Mouse (Mus musculus) MEL (cell line): ENCODE measurements around the gene Cdk1. TPM values are rescaled to one million over a fixed set of nuclear protein-coding genes. Genes with fewer than 3 reads are reported as not detected.
A peak's percentile ranks its signal among the peaks of the same experiment; 100 is the strongest.

ENCODE experiments used
- DNase-seq: peaks from one replicate; pipeline ENCODE4 v3.0.0; 2011; ENCODE audit warnings: low read depth, low spot score
- H3K27ac ChIP-seq: 2 replicates; pipeline ENCODE4 v1.5.1; 2012; ENCODE audit warnings: low read depth, mild to moderate bottlenecking, control low read depth, low read length, moderate library complexity; ENCODE audit not compliant: control insufficient read depth
- H3K27me3 ChIP-seq, 2 experiments: fragments of 150-350 bp in 1 of 2; sonication (generic) in 1 of 2; 2 replicates each; pipeline ENCODE4 v1.6.1; 2012; ENCODE audit warnings: low read length in 2 of 2, mild to moderate bottlenecking in 2 of 2, improper control_type of control experiment in 1 of 2, moderate library complexity in 1 of 2; ENCODE audit not compliant: insufficient read depth in 2 of 2, control insufficient read depth in 1 of 2
- H3K36me3 ChIP-seq, 2 experiments: 2 replicates each; pipeline ENCODE4 v1.6.1; 2012 to 2014; ENCODE audit warnings: low read length in 2 of 2, improper control_type of control experiment in 1 of 2, inconsistent platforms in 1 of 2, mild to moderate bottlenecking in 1 of 2; ENCODE audit not compliant: insufficient read depth in 2 of 2, control insufficient read depth in 1 of 2
- H3K4me1 ChIP-seq, 2 experiments: fragments of 150-350 bp in 1 of 2; sonication (generic) in 1 of 2; 2 replicates each; pipeline ENCODE4 v1.6.1; 2012; ENCODE audit warnings: low read length in 2 of 2, improper control_type of control experiment in 1 of 2, mild to moderate bottlenecking in 1 of 2; ENCODE audit not compliant: insufficient read depth in 2 of 2, control insufficient read depth in 1 of 2
- H3K4me3 ChIP-seq, 2 experiments: fragments of 150-350 bp in 1 of 2; sonication (generic) in 1 of 2; 2 replicates each; pipeline ENCODE4 v1.5.1; 2012; ENCODE audit warnings: low read depth in 2 of 2, low read length in 2 of 2, mild to moderate bottlenecking in 2 of 2, moderate library complexity in 2 of 2, control low read depth in 1 of 2, improper control_type of control experiment in 1 of 2; ENCODE audit not compliant: control insufficient read depth in 1 of 2, insufficient read depth in 1 of 2
- H3K79me2 ChIP-seq: 2 replicates; pipeline ENCODE4 v1.6.1; 2012; ENCODE audit warnings: mild to moderate bottlenecking, low read length, moderate library complexity; ENCODE audit not compliant: control insufficient read depth, poor library complexity, insufficient read depth
- H3K9ac ChIP-seq: 2 replicates; pipeline ENCODE4 v1.6.1; 2012; ENCODE audit warnings: low read depth, mild to moderate bottlenecking, control low read depth, low read length, moderate library complexity; ENCODE audit not compliant: control insufficient read depth, poor library complexity, severe bottlenecking
- H3K9me3 ChIP-seq: fragments of 150-350 bp; sonication (generic); replicated peaks from 2 replicates; pipeline ENCODE4 v1.6.1; 2012; ENCODE audit warnings: mild to moderate bottlenecking, low read length, improper control_type of control experiment, moderate library complexity; ENCODE audit not compliant: insufficient read depth
- BHLHE40 ChIP-seq: IDR thresholded peaks from 2 replicates; pipeline ENCODE4 v1.6.1; 2012; ENCODE audit warnings: low read depth, mild to moderate bottlenecking, inconsistent platforms, low read length, improper control_type of control experiment, borderline replicate concordance
- CHD1 ChIP-seq: IDR thresholded peaks from 2 replicates; pipeline ENCODE4 v1.6.1; 2012; ENCODE audit warnings: low read depth, mild to moderate bottlenecking, inconsistent platforms, low read length, improper control_type of control experiment
- CTCF ChIP-seq, 3 experiments: IDR thresholded peaks in 2 of 3; conservative IDR thresholded peaks in 1 of 3; 2 replicates each; pipeline ENCODE4 v1.5.1; 2011 to 2012; ENCODE audit warnings: low read length in 3 of 3, low read depth in 2 of 3, mild to moderate bottlenecking in 2 of 3, improper control_type of control experiment in 1 of 3, inconsistent platforms in 1 of 3, mixed read lengths in 1 of 3, moderate library complexity in 1 of 3; ENCODE audit not compliant: control insufficient read depth in 1 of 3, insufficient read depth in 1 of 3, poor library complexity in 1 of 3, severe bottlenecking in 1 of 3
- GABPA ChIP-seq: IDR thresholded peaks from 2 replicates; pipeline ENCODE4 v1.6.1; 2012; ENCODE audit warnings: low read depth, mild to moderate bottlenecking, inconsistent platforms, low read length, improper control_type of control experiment, moderate library complexity
- GATA1 ChIP-seq: IDR thresholded peaks from 2 replicates; pipeline ENCODE4 v1.6.1; 2011; ENCODE audit warnings: low read depth, low read length, improper control_type of control experiment
- HCFC1 ChIP-seq: IDR thresholded peaks from 2 replicates; pipeline ENCODE4 v1.6.1; 2012; ENCODE audit warnings: low read depth, mild to moderate bottlenecking, inconsistent platforms, low read length, improper control_type of control experiment, moderate library complexity
- JUND ChIP-seq: IDR thresholded peaks from 2 replicates; pipeline ENCODE4 v1.6.1; 2011; ENCODE audit warnings: low read depth, mild to moderate bottlenecking, improper control_type of control experiment, low read length
- MYC ChIP-seq: IDR thresholded peaks from 2 replicates; pipeline ENCODE4 v1.6.1; 2011; ENCODE audit warnings: low read depth, mild to moderate bottlenecking, low read length, improper control_type of control experiment, moderate library complexity
- POLR2AphosphoS2 ChIP-seq: IDR thresholded peaks from 2 replicates; pipeline ENCODE4 v1.6.1; 2011; ENCODE audit warnings: low read length, improper control_type of control experiment
- RAD21 ChIP-seq: IDR thresholded peaks from 2 replicates; pipeline ENCODE4 v1.6.1; 2011; ENCODE audit warnings: mild to moderate bottlenecking, low read depth, low read length, improper control_type of control experiment
- RCOR1 ChIP-seq: IDR thresholded peaks from 2 replicates; pipeline ENCODE4 v1.6.1; 2012; ENCODE audit warnings: low read depth, mild to moderate bottlenecking, inconsistent platforms, low read length, improper control_type of control experiment
- SIN3A ChIP-seq: IDR thresholded peaks from 2 replicates; pipeline ENCODE4 v1.6.1; 2012; ENCODE audit warnings: low read length, improper control_type of control experiment, inconsistent platforms
- SMC3 ChIP-seq: IDR thresholded peaks from 2 replicates; pipeline ENCODE4 v1.6.1; 2011; ENCODE audit warnings: low read depth, low read length, improper control_type of control experiment
- TBP ChIP-seq: IDR thresholded peaks from 2 replicates; pipeline ENCODE4 v1.8.0; 2011; ENCODE audit warnings: low read depth, low read length, improper control_type of control experiment
- TCF12 ChIP-seq: IDR thresholded peaks from 2 replicates; pipeline ENCODE4 v1.6.1; 2014; ENCODE audit warnings: low read depth, mild to moderate bottlenecking, inconsistent platforms, low read length, improper control_type of control experiment, moderate library complexity
- UBTF ChIP-seq: IDR thresholded peaks from 2 replicates; pipeline ENCODE4 v1.6.1; 2012; ENCODE audit warnings: low read depth, mild to moderate bottlenecking, inconsistent platforms, low read length, improper control_type of control experiment, moderate library complexity, borderline replicate concordance; ENCODE audit not compliant: insufficient read depth
- USF1 ChIP-seq: IDR thresholded peaks from 2 replicates; pipeline ENCODE4 v1.6.1; 2014; ENCODE audit warnings: low read depth, mild to moderate bottlenecking, inconsistent platforms, low read length, improper control_type of control experiment, moderate library complexity
- USF2 ChIP-seq, 2 experiments: IDR thresholded peaks; 2 replicates each; pipeline ENCODE4 v1.6.1; 2011 to 2012; ENCODE audit warnings: improper control_type of control experiment in 2 of 2, low read length in 2 of 2, borderline replicate concordance in 1 of 2, inconsistent platforms in 1 of 2, low read depth in 1 of 2, mild to moderate bottlenecking in 1 of 2; ENCODE audit not compliant: insufficient read depth in 1 of 2
- ZMIZ1 ChIP-seq: IDR thresholded peaks from 2 replicates; pipeline ENCODE4 v1.6.1; 2012; ENCODE audit warnings: low read depth, mild to moderate bottlenecking, inconsistent platforms, low read length, improper control_type of control experiment, moderate library complexity
- ZNF384 ChIP-seq: IDR thresholded peaks from 2 replicates; pipeline ENCODE4 v1.6.1; 2012; ENCODE audit warnings: low read depth, mild to moderate bottlenecking, inconsistent platforms, low read length, improper control_type of control experiment
- polyA plus RNA-seq, 2 experiments: library from polyadenylated mRNA; stranded (reverse) in 1 of 2; unstranded in 1 of 2; fragments of >175 nt in 1 of 2; fragments of >200 nt in 1 of 2; gene quantifications; 2 replicates each; pipeline versions ENCODE4 v1.2.1 to v1.2.4; 2012; ENCODE audit warnings: low replicate concordance in 2 of 2, low read depth in 1 of 2; ENCODE audit not compliant: insufficient read length in 2 of 2, insufficient read depth in 1 of 2, missing spikeins in 1 of 2
- total RNA-seq: library from RNA; depleted of rRNA; stranded (reverse); fragments of 300-350 nt; gene quantifications from 2 replicates; pipeline ENCODE4 v1.2.3, GENCODE M21; 2012

Gene Cdk1
- total and polyA plus RNA-seq, 3 experiments, result 223 to 562 (median 311) TPM

DNA sequence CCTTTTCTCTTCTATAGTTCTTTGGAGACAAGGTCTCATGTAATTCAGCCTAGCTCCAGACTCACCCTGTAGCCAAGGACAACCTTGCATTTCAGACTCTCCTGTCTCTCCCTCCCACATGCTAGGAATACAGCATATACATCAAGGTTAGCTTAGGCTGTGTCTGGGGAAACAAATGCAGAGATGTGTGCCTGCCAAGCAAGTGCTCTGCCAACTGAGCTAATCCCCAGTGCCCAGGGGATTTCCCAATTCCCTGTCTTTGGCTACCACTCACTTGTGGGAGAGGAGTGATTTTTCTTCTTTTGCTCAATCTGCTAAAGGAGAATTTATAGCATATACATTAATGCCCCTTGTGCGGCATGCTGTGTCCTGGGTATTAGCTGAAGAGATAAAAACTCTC, 30.4 kb upstream of the Cdk1 start (continued):
- TF ChIP-seq ZNF384, result no peak

DNA sequence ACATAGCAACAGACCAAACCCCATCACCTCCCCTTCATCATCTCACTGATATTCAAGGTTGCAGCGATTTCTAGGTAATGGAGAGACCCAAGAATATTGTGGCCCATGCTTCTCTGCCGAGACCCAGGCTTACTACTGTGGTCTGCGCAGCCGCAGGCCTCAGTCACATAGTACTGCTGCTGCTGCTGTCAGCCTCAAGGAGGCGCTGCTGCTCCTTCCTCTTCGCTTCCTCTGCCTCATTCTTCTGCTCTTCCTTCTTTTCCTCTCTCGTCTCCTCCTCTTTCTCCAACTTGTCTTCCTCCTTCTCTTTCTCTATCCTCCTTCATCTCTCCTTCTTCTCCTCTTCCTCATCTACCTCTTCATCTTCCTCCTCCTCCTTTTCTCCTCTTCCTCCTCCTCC, 22.4 kb upstream of the Cdk1 start:
- Histone ChIP-seq H3K27ac (no peak overlapping the region), H3K9me3 (no peaks in the 10 kb centered on the region), H3K4me1 (no peaks in the 10 kb centered on the region), H3K9ac (no peak overlapping the region), H3K36me3 (no peaks in the 10 kb centered on the region), H3K79me2 (no peaks in the 10 kb centered on the region), H3K27me3 (no peaks in the 10 kb centered on the region), H3K4me3 (no peak overlapping the region)
- 0 out of 6 replicates have a peak, but pooled peaks of 1 of the 3 experiments have one; percentile 2 for TF ChIP-seq CTCF (IDR thresholded peaks at IDR 0.05 in 2 of 3, conservative IDR thresholded peaks at IDR 0.05 in 1 of 3; ENCODE audit: control insufficient read depth in 1 of 3, insufficient read depth in 1 of 3, low read depth in 2 of 3, low read length in 3 of 3, poor library complexity in 1 of 3, severe bottlenecking in 1 of 3)
- TF ChIP-seq CHD1, result no peak
- TF ChIP-seq ZMIZ1, result no peak
- no peak for DNase-seq

DNA sequence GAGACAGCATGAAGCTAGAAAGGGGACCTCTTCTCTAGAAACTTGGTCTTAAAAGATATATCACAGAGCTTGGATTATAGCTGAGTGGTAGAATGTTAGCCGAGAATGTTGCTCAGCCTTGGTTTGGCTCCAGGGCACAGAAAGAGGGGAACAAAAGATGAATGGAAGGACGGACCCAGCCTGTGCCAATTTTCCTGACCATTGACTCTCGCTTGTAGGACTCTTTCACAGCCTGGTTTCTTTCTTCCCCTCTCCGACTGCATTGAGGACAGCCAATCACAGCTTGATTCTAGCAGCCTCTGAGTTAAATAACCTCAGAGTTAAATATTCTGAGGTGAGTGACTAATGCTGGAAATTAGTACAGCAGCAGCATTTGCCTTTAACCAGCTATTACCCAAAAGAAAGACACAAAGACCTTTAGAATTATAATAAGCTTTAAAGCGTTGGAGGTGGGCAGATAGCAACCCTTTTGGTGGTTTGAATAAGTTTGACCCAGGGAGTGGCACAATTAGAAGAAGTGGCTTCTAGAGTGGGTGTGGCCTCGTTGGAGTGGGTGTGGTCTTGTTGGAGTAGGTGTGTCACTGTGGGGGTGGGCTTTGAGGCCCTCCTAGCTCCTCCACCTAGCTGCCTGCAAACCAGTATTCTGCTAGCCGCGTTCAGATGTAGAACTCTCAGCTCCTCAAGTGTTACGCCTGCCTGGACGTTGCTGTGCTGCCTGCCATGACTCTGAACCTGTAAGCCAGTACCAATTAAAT, 21.2 kb upstream of the Cdk1 start:
- no peak overlapping the region for H3K27ac ChIP-seq
- H3K9me3 ChIP-seq, result no peaks in the 10 kb centered on the region
- H3K9ac ChIP-seq, result no peak overlapping the region
- H3K4me3 ChIP-seq, result no peak overlapping the region
- no peak for DNase-seq
- TF ChIP-seq RAD21 (no peak), POLR2AphosphoS2 (no peak), GABPA (no peak), RCOR1 (no peak), GATA1 (no peak), HCFC1 (no peak)
- no peaks in the 10 kb centered on the region for H3K27me3 ChIP-seq
- H3K36me3 ChIP-seq, result no peaks in the 10 kb centered on the region
- H3K79me2 ChIP-seq, result no peaks in the 10 kb centered on the region
- H3K4me1 ChIP-seq, result no peaks in the 10 kb centered on the region

DNA sequence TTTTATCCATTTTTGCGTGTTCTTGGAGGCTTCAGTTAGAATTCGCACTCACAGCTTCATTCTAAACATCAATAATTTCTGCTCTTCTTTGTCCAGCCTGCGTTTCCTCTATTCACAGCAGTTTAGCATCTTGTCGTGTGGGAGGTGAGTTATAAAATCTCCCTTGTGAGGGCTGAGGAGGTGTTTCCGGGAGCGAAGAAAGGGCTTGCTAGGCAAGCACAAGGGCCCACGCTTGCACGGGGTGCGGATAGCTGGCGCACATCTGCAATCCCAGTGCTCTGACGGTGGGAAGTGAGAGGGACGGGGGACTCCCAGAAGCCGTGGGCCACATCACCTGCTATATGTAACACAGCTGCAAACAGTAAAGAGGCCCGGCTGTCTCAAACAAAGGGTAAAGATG, 19.3 kb upstream of the Cdk1 start:
- TF ChIP-seq SMC3 (no peak), ZMIZ1 (no peak), UBTF (no peak), CTCF (IDR thresholded peaks at IDR 0.05 in 2 of 3, conservative IDR thresholded peaks at IDR 0.05 in 1 of 3; ENCODE audit: control insufficient read depth in 1 of 3, insufficient read depth in 1 of 3, low read depth in 2 of 3, low read length in 3 of 3, poor library complexity in 1 of 3, severe bottlenecking in 1 of 3) (no peak), BHLHE40 (no peak), USF2 (IDR thresholded peaks at IDR 0.05; ENCODE audit: borderline replicate concordance in 1 of 2, insufficient read depth in 1 of 2, low read depth in 1 of 2, low read length in 2 of 2) (no peak), TCF12 (no peak), MYC (no peak), ZNF384 (no peak), TBP (no peak), USF1 (no peak), SIN3A (no peak), POLR2AphosphoS2 (no peak), JUND (no peak)
- TF ChIP-seq, all 39 proteins: peak for 0
- no peaks in the 10 kb centered on the region for H3K36me3 ChIP-seq
- H3K9ac ChIP-seq, result no peak overlapping the region
- H3K79me2 ChIP-seq, result no peaks in the 10 kb centered on the region
- no peak overlapping the region for H3K27ac ChIP-seq
- no peak overlapping the region for H3K4me3 ChIP-seq
- no peaks in the 10 kb centered on the region for H3K9me3 ChIP-seq
- no peak for DNase-seq
- no peaks in the 10 kb centered on the region for H3K4me1 ChIP-seq
- no peaks in the 10 kb centered on the region for H3K27me3 ChIP-seq
